Mouse (Mus musculus) cerebellum, postnatal 36 days (tissue): ENCODE results near the gene P3h4.
A peak's percentile ranks its signal among the peaks of the same experiment; 100 is the strongest.

Experiments
- DNase-seq, 2 experiments: peaks; one replicate each; pipeline ENCODE4 v3.0.0; 2021 to 2022; ENCODE audit warnings: mixed read lengths in 2 of 2

P3h4 gene

GRCm38 (mm10) chr11:100408076-100408834 lies 6.4 kb downstream of the P3h4 start:
- peak; percentile 78 to 81 for DNase-seq

DNA sequence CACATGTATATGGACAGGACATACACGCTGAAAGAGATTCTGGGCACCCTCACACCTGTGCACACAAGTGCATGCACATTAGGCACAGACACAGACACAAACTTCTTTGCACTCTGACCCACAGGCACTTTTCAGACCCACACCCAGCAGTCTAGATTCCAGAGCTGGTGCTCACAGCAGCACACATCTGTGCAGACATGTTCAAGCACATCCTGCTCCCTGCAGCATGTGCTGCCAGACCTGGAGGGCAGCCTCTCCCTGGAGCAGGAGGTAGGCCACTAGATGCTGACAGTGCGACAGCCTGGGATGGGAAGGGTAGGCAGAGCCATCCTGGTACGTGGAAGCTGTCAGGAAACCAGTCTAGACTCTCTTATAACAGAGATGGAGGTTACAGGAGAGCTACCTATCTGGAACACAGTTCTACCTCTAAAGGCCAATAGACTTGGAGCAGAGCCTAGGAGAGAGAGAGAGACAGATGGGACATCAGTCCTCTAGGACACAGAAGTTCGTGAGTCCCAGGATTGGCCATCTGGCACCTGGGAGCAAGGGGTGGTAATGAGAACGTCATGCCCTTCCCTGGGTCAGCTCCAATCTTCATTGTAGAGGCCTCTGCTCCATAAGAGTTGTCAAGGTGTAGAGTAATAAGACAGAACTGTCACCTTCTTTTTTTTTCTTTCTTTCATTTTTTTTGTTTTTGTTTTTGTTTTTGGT lies 7.5 kb downstream of the P3h4 start:
- peak; percentile 85 to 89 for DNase-seq

DNA sequence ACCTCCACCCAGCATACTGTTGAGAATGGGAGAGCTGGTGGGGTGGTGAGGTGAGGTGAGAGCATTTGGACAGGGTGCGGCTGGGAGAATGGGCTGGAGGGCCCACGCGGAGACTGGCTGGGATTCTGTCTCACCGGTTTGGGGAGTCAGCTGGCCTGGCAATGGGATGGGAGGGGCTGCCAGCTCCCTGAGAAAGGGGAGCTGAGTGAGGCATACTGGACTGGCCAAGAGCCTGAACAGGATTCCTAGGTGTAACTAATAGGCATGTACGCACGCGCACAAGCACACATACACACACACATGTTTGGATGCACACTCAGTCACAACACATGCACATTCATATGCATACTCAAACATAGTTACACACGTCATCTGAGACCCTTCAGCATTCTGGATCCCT lies 8.4 kb downstream of the P3h4 start:
- DNase-seq: peak in 1 of 2 experiments; percentile 55

- no peak for DNase-seq
Measured at GRCm38 (mm10) chr11:100404456-100405074, 10.1 kb downstream of the P3h4 start.

GRCm38 (mm10) chr11:100403445-100404134 lies 11.0 kb downstream of the P3h4 start:
- no peak for DNase-seq

DNA sequence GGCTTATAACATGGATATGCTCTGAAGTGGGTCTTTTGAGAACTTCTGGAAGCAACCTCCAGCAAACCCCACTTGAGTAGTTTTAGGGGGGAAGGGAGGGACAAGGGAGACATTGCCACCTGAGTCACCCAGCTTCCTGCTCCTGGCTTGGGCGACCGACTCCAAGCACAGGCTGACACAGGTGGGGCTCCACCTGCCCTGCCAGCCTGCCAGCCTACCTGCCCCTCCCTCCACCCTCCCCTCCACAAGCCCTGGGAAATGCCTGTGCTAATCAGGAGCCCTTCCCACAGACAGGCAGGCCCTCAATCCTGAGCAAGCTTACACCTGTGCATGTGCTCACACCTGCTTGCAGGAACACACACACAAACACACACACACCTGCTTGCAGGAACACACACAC lies 12.0 kb downstream of the P3h4 start:
- DNase-seq: no peak

DNA sequence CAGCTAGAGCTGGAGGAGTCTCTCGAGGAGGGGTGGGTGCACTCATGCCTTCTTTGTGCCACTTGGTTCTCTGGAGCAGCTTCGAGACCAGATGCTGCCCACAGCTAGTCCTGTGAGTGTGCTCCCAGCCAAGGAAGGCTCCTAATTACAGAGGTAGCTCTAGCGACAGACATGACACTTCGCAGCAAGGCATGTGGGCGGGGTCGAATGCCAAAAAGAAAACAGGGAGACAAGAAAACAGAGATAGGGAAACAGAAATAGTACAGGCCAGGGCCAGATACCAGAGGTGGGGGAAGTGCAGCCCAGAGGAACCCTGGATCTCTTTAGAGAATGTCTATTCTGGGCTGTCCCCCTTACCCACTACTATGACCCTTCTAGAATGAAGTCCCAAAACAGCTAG lies 12.4 kb downstream of the P3h4 start:
- DNase-seq: no peak

GRCm38 (mm10) chr11:100400842-100401241 lies 13.8 kb downstream of the P3h4 start:
- no peak for DNase-seq

DNA sequence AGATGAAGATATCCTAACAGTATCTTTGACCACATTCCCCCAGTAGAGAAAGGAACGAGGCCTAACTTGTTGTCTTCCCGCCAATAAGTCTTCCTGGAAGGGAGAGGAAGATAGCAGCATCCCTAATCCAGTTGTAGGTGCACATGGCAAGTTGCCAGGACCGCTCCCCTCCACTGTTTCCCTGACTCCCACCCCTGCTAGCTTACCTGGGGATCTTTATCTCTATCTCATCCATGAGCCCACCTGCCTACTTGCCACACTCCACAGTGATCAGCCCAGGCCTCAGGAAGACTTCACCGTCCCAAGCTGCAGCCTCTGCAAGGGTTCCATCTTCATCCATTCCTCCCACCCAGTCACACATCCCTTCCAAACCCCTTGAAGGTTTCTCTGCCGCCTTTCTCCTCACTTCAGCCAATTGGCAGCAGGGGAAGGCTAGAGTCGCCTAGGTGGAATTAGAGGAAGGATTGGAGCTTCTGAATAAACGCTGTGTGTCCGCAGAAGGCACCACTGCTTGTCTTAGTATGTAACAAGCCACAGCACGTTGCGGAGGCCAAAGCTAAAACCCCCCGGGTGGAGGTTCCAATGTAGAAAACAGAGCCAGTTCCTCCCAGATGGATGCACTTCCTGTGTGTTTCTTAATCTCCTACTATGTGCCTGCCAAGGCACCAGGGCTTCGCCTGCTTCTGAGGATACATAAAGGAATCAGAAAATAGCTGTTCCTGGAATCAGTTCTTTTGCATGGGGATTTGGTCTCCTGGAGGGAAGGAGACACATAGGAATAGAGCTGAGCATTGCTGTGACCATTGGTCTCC lies 14.7 kb downstream of the P3h4 start:
- no peak for DNase-seq

DNA sequence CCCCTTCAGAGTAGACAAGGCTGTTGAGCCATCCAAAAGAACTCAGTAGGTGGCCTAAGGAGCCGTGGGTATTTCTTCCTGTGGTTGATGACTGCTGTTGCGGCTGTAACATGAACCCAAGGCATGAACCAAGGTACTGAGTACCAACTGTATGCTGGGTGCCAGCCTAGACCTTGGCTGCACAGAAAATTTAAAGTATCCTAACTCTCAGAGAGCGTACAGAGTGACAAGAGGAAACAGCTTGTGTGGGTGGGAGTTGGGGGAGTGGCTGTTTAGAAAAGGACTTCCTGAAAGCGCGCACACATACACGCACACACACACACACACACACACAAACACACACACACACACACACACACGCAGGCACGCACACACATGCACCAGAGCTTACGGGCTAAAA lies 15.3 kb downstream of the P3h4 start:
- no peak for DNase-seq

DNA sequence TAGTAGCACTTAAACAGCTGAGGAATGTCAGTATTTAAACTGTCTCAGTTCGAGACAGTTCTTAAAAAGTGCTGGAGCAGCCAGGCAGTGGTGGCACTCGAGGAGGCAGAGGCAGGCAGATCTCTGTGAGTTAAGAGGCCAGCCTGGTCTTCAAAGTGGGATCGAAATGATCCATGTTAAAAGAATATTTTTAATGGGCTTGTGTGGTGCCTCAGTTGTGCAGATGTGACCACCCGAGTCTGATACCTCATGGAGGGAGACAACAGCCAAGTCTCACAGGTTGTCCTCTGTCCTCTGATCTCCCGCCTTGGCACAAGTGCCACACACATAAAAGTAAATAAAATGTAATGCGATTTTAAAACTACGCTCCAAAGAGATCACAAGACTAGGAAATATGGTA lies 16.1 kb downstream of the P3h4 start:
- no peak for DNase-seq

DNA sequence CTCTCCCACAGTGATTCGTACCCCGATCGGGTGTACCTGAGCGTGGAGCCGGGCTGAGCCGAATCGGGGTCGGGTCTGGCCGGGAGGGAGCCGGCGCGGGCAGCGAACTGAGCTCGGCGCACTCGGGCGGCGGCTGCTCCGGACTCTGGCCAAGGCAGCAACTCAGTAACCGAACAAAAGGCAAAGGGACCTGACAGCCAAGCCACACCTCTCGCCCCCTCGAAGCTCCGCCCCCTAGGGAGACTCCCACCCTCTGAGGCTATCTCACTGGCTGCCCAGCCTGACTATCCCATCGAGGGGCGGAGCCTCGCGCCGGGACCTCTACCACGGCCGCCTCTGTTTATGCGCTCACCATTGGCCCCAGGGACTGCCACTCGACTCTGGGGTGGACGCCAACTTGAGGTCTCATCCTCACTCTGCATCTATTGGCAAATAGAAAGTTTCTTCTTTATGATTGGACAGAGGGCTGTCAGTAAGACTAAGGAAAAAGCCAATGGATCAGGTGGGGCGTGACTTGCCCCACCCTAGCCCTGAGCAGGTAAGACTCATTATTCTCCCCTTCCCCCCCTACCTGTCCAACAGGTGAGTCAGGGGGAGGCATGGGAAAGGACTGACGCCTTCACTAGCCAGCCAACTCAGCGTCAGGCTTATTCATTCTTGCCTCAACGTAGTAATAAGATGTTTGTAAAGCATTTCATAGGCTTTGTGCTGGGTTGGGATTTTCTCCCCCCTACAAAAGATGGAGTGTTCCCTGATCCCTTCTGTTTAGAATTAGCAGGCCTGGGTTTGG lies 16.8 kb downstream of the P3h4 start, which contains the start of gene Jup:
Gene Jup (minus strand): TSS at position 164 of the 790 bp plus-strand sequence.
- peak; percentile 100 for DNase-seq

GRCm38 (mm10) chr11:100396886-100397599 lies 17.6 kb downstream of the P3h4 start:
- DNase-seq: peak; percentile 69 to 72

GRCm38 (mm10) chr11:100395861-100396631 lies 18.6 kb downstream of the P3h4 start:
- peak; percentile 70 to 75 for DNase-seq

- DNase-seq: peak; percentile 81 to 82
Measured at GRCm38 (mm10) chr11:100395200-100395599, 19.4 kb downstream of the P3h4 start.

- no peak for DNase-seq
Measured at GRCm38 (mm10) chr11:100394353-100395074, 20.1 kb downstream of the P3h4 start.

DNA sequence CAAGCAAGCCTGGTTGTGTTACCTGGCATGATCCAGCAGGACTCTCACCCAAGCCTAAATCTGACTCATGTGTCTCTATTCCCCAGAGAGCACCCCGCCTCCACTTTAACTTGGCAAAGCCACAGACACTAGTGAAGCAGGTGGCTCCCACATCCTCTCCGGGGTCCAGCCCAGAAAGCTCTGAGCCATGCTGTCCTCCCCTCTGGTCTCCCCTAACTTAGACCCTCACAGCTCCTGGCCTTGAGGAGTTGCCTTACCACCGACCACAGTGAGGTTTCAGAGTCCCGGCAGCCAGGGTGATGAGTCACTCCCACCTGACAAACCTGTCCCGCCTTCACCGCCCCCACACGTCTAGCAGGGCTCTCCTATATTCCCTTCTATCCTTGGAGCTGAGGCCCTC lies 20.9 kb downstream of the P3h4 start:
- peak in 1 of 2 experiments; percentile 49 for DNase-seq

DNA sequence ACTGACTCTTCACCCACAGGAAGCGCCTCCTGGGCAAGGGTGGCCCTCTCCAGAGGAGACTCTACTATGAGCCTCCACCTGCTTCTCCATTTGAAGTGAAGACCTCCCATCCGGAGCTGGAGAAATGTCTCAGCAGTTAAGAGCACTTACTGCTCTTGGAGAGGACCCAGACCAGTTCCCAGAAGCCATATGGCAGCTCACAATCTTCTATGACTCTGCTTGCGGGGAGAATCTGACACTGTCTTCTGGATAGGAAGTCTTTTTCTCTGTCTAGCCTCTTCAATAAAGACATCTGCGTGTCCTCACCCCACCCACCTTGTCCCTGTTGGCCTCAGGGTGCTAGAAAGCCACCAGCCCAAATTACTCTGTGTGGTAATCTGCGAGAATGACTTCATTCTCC lies 21.7 kb downstream of the P3h4 start:
- DNase-seq: no peak

GRCm38 (mm10) chr11:100391884-100392345 lies 22.7 kb downstream of the P3h4 start:
- DNase-seq: no peak
